In genomic region chr15:78978875-78979274, GRCm38 (mm10) we compare ENCODE assay signal across 7 mouse cellular contexts. TPM values are rescaled to one million over a fixed set of nuclear protein-coding genes. Genes with fewer than 3 reads are reported as not detected.
DNase-seq lines count a peak whose midpoint lies in the region; ATAC-seq and TF ChIP-seq lines count a peak whose summit lies in the region.

No protein-coding gene starts in this region.

- no peaks in the 10 kb centered on the region for H3K4me1 ChIP-seq in brown adipose tissue, adult 24 weeks (ENCODE audit: control insufficient read depth, insufficient read depth, insufficient read length, low read length)
- H3K4me1 ChIP-seq in heart, adult 2 months (ENCODE audit: control insufficient read depth, insufficient read depth, low read length), result peaks cover 6% of the 10 kb centered on the region
- H3K4me1 ChIP-seq in kidney, embryonic 14.5 days (ENCODE audit: control insufficient read depth, insufficient read depth, low read length), result peaks cover 20% of the 10 kb centered on the region
- peaks cover 15% of the 10 kb centered on the region; the same call in 1 of the 2 replicates for H3K4me1 ChIP-seq in lung, postnatal 0 days (ENCODE audit: insufficient read depth, low read depth, low read length)
- H3K4me1 ChIP-seq in stomach, embryonic 16.5 days (ENCODE audit: control insufficient read depth, insufficient read depth, low read length), result peaks cover 20% of the 10 kb centered on the region

- H3K9ac ChIP-seq in heart, adult 2 months (ENCODE audit: low read depth, low read length), result no peak overlapping the region; the same call in none of the 2 replicates
- peak overlapping the region; percentile 23; the same call in 1 of the 2 replicates for H3K9ac ChIP-seq in kidney, embryonic 14.5 days (ENCODE audit: low read depth, low read length)
- no peak overlapping the region; the same call in 1 of the 2 replicates for H3K9ac ChIP-seq in lung, postnatal 0 days (replicated peaks; ENCODE audit: low read depth)
- peak overlapping the region; percentile 62 for H3K9ac ChIP-seq in stomach, embryonic 16.5 days (ENCODE audit: low read length)

- H3K4me2 ChIP-seq in kidney, embryonic 14.5 days (replicated peaks; ENCODE audit: low read depth, low read length), result no peak overlapping the region
- H3K4me2 ChIP-seq in lung, postnatal 0 days (replicated peaks; ENCODE audit: low read depth, low read length), result no peak overlapping the region
- H3K4me2 ChIP-seq in stomach, embryonic 16.5 days (ENCODE audit: low read depth, low read length), result 0 out of 2 replicates have a peak overlapping the region, but pooled peaks have one; percentile 25

- H3K79me2 ChIP-seq in heart, adult 2 months (replicated peaks; ENCODE audit: control insufficient read depth, insufficient read depth, low read length), result 0 out of 2 replicates have a peak, but pooled peaks cover 2% of the 10 kb centered on the region

- TF ChIP-seq CTCF in heart, adult 2 months (IDR thresholded peaks at IDR 0.05), result no peak
- no peak for TF ChIP-seq CTCF in lung, postnatal 0 days (IDR thresholded peaks at IDR 0.05)

- no peaks in the 10 kb centered on the region for H3K9me3 ChIP-seq in kidney, embryonic 14.5 days (ENCODE audit: control insufficient read depth, low read length)
- H3K9me3 ChIP-seq in lung, postnatal 0 days (ENCODE audit: low read length), result no peaks in the 10 kb centered on the region
- H3K9me3 ChIP-seq in stomach, embryonic 16.5 days (replicated peaks; ENCODE audit: control insufficient read depth, low read length), result no peaks in the 10 kb centered on the region

- 12% methylated on average over 4 of the region's 4 CpGs for WGBS in heart, adult 2 months
- 7% methylated on average over 4 of the region's 4 CpGs for WGBS in kidney, embryonic 14.5 days
- WGBS in lung, postnatal 0 days, result 2% methylated on average over 4 of the region's 4 CpGs
- WGBS in stomach, embryonic 16.5 days, result 6% methylated on average over 4 of the region's 4 CpGs

- no peak overlapping the region for H3K4me3 ChIP-seq in brown adipose tissue, adult 24 weeks (ENCODE audit: insufficient read depth, low read depth, low read length)
- no peak overlapping the region for H3K4me3 ChIP-seq in heart, adult 2 months
- no peak overlapping the region for H3K4me3 ChIP-seq in kidney, embryonic 14.5 days (ENCODE audit: low read length)
- no peak overlapping the region for H3K4me3 ChIP-seq in lung, postnatal 0 days (ENCODE audit: low read depth, low read length)
- H3K4me3 ChIP-seq in stomach, embryonic 16.5 days (replicated peaks; ENCODE audit: low read length), result no peak overlapping the region

- peak; percentile 21; the same call in 1 of the 2 replicates for ATAC-seq in kidney, embryonic 14.5 days (ENCODE audit: low FRiP score, low TSS enrichment)
- ATAC-seq in lung, postnatal 0 days, result peak; percentile 57
- ATAC-seq in stomach, embryonic 16.5 days (ENCODE audit: insufficient read depth, low FRiP score), result peak; percentile 23; the same call in 1 of the 2 replicates

- no peaks in the 10 kb centered on the region for H3K27me3 ChIP-seq in heart, adult 2 months (ENCODE audit: control insufficient read depth, insufficient read depth, low read length)
- H3K27me3 ChIP-seq in kidney, embryonic 14.5 days (ENCODE audit: control insufficient read depth, insufficient read depth, low read length), result no peaks in the 10 kb centered on the region
- no peaks in the 10 kb centered on the region for H3K27me3 ChIP-seq in lung, postnatal 0 days (replicated peaks; ENCODE audit: insufficient read depth, low read length)
- no peaks in the 10 kb centered on the region for H3K27me3 ChIP-seq in stomach, embryonic 16.5 days (ENCODE audit: control insufficient read depth, insufficient read depth, low read length)

- 0 out of 2 replicates have a peak, but pooled peaks have one; percentile 23 for TF ChIP-seq POLR2A in heart, adult 2 months (IDR thresholded peaks at IDR 0.05; ENCODE audit: insufficient read depth, low read depth, low read length)

- H3K36me3 ChIP-seq in heart, adult 2 months (ENCODE audit: control insufficient read depth, insufficient read depth, low read length), result no peaks in the 10 kb centered on the region
- H3K36me3 ChIP-seq in kidney, embryonic 14.5 days (ENCODE audit: control insufficient read depth, insufficient read depth, low read length), result no peaks in the 10 kb centered on the region
- no peaks in the 10 kb centered on the region for H3K36me3 ChIP-seq in lung, postnatal 0 days (ENCODE audit: insufficient read depth, low read length)
- no peaks in the 10 kb centered on the region for H3K36me3 ChIP-seq in stomach, embryonic 16.5 days (ENCODE audit: control insufficient read depth, insufficient read depth, low read length)

- 0 out of 2 replicates have a peak, but pooled peaks have one; percentile 54 for TF ChIP-seq EP300 in heart, adult 2 months (IDR thresholded peaks at IDR 0.05; ENCODE audit: insufficient read depth, low read depth, low read length)
- peak; percentile 45; the same call in 1 of the 2 replicates for TF ChIP-seq EP300 in lung, postnatal 0 days (IDR thresholded peaks at IDR 0.05)

- peak; percentile 97 for DNase-seq in MN1 (ENCODE audit: low spot score)
- peak; percentile 82 to 88 for DNase-seq in heart, adult 2 months
- DNase-seq in lung, postnatal 0 days (ENCODE audit: low spot score), result peak; percentile 92
- no peak for DNase-seq in retina, embryonic 14.5 days (ENCODE audit: low spot score)

- H3K27ac ChIP-seq in brown adipose tissue, adult 24 weeks (replicated peaks; ENCODE audit: low read depth, low read length), result peak overlapping the region; percentile 62
- H3K27ac ChIP-seq in heart, adult 2 months, result peak overlapping the region; percentile 49
- H3K27ac ChIP-seq in kidney, embryonic 14.5 days (ENCODE audit: low read depth, low read length), result peak overlapping the region; percentile 6; the same call in 1 of the 2 replicates
- H3K27ac ChIP-seq in lung, postnatal 0 days (ENCODE audit: low read length), result peak overlapping the region; percentile 64
- peak overlapping the region; percentile 81 for H3K27ac ChIP-seq in stomach, embryonic 16.5 days (ENCODE audit: low read length)

- intact Hi-C loops in heart, adult 2 months (cut with DNase I), result no loop called here

RNA-seq across cellular contexts. Expression of gene Triobp, which starts 31.4 kb away (rescaled TPM):
- polyA plus RNA-seq in brown adipose tissue, adult 24 weeks (2012; ENCODE audit: insufficient read depth, insufficient read length, missing spikeins), result 19.0 and 24.7 TPM in 2 replicates
- 10 to 100 TPM; 24.4 to 30.9 TPM for total RNA-seq in heart, adult 2 months (2021)
- 22.0 and 26.7 TPM in 2 replicates for polyA plus RNA-seq in heart, adult 2 months (2012; rRNA removed)
- polyA plus RNA-seq in kidney, embryonic 14.5 days (2014; fragmentation: Nextera tagmentation; extraction: Ambion mirVana), result 50.6 and 54.9 TPM in 2 replicates
- 22.5 and 23.9 TPM in 2 replicates for polyA plus RNA-seq in lung, postnatal 0 days (2015; fragmentation: Nextera tagmentation; extraction: Ambion mirVana)
- 54.2 and 63.6 TPM in 2 replicates for polyA plus RNA-seq in stomach, embryonic 16.5 days (2015; fragmentation: Nextera tagmentation; extraction: Ambion mirVana)

RNA-seq across cellular contexts. Expression of gene Nol12, which starts 44.1 kb away (rescaled TPM):
- polyA plus RNA-seq in brown adipose tissue, adult 24 weeks (2012; ENCODE audit: insufficient read depth, insufficient read length, missing spikeins), result 22.6 and 34.2 TPM in 2 replicates
- 10 to 100 TPM; 13.8 to 17.4 TPM for total RNA-seq in heart, adult 2 months (2021)
- 9.9 and 13.1 TPM in 2 replicates for polyA plus RNA-seq in heart, adult 2 months (2012; rRNA removed)
- 55.8 and 64.6 TPM in 2 replicates for polyA plus RNA-seq in kidney, embryonic 14.5 days (2014; fragmentation: Nextera tagmentation; extraction: Ambion mirVana)
- polyA plus RNA-seq in lung, postnatal 0 days (2015; fragmentation: Nextera tagmentation; extraction: Ambion mirVana), result 26.8 and 28.9 TPM in 2 replicates
- 45.6 and 46.9 TPM in 2 replicates for polyA plus RNA-seq in stomach, embryonic 16.5 days (2015; fragmentation: Nextera tagmentation; extraction: Ambion mirVana)

RNA-seq across cellular contexts. Expression of gene H1f0, which starts 49.4 kb away (rescaled TPM):
- polyA plus RNA-seq in brown adipose tissue, adult 24 weeks (2012; ENCODE audit: insufficient read depth, insufficient read length, missing spikeins), result 128 and 153 TPM in 2 replicates
- 10 to 100 TPM; 73.3 to 82.4 TPM for total RNA-seq in heart, adult 2 months (2021)
- polyA plus RNA-seq in heart, adult 2 months (2012; rRNA removed), result 54.2 and 66.4 TPM in 2 replicates
- 137 and 306 TPM in 2 replicates for polyA plus RNA-seq in kidney, embryonic 14.5 days (2014; fragmentation: Nextera tagmentation; extraction: Ambion mirVana)
- polyA plus RNA-seq in lung, postnatal 0 days (2015; fragmentation: Nextera tagmentation; extraction: Ambion mirVana), result 263 and 311 TPM in 2 replicates
- 479 and 551 TPM in 2 replicates for polyA plus RNA-seq in stomach, embryonic 16.5 days (2015; fragmentation: Nextera tagmentation; extraction: Ambion mirVana)

RNA-seq across cellular contexts. Expression of gene Lgals1, which starts 52.4 kb away (rescaled TPM):
- 2,169 and 2,213 TPM in 2 replicates for polyA plus RNA-seq in brown adipose tissue, adult 24 weeks (2012; ENCODE audit: insufficient read depth, insufficient read length, missing spikeins)
- total RNA-seq in heart, adult 2 months (2021), result 100 to 1,000 TPM; 174 to 176 TPM
- 425 and 497 TPM in 2 replicates for polyA plus RNA-seq in heart, adult 2 months (2012; rRNA removed)
- 584 and 814 TPM in 2 replicates for polyA plus RNA-seq in kidney, embryonic 14.5 days (2014; fragmentation: Nextera tagmentation; extraction: Ambion mirVana)
- 655 and 726 TPM in 2 replicates for polyA plus RNA-seq in lung, postnatal 0 days (2015; fragmentation: Nextera tagmentation; extraction: Ambion mirVana)
- 1,528 and 1,531 TPM in 2 replicates for polyA plus RNA-seq in stomach, embryonic 16.5 days (2015; fragmentation: Nextera tagmentation; extraction: Ambion mirVana)

Comparison
In these comparisons a context has a peak if more than half of its experiments do, and no peak if none do; other contexts are left out.
1. H3K27ac ChIP-seq: peak in every context shown above with its lines; median percentile 81 in stomach, embryonic 16.5 days; 64 in lung, postnatal 0 days; 62 in brown adipose tissue, adult 24 weeks; 49 in heart, adult 2 months; 6 in kidney, embryonic 14.5 days.
2. H3K9ac ChIP-seq: peak in kidney, embryonic 14.5 days (single experiment) and stomach, embryonic 16.5 days (single experiment); none in heart, adult 2 months (single experiment) and lung, postnatal 0 days (single experiment).
3. Peak in every context shown above with its lines, with median percentiles within 50 percentile points of each other: ATAC-seq.